Mouse (Mus musculus): ENCODE data around the gene Slpi.

DNA sequence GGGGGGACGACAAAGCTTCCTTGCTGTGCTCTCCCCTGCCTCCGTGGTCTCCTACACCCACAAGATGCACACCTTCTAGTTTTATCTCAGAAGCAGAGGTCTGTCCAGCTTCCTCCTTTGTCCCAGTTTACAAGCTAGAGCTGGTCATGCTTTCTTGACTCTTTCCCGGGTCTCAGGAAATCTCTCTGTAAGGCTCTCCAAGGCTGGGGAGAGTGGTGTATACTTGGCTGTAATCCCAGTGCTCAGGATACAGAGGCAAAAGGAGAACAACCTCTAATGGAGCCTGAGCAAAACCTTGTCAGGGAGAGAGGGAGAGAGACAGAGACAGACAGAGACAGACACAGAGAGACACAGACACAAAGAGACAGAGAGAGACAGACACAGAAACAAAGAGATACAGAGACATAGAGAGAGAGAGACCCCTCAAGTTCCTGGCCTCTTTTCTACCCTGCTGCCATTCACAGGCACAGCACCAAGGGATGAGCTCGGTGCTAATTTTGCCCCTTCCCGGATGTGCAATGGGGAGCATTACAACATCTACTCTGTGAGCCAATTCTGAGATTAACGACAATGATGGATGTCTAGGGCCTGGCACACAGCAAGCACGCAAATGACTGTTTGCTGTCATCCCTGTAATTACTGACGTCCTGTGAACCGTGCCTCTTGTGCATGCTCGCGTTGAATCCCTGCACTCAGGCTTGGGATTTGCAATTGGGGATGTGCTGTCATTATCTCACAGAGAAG is 5.1 kb downstream of the Slpi start:
- TF ChIP-seq CTCF (IDR thresholded peaks at IDR 0.05; ENCODE audit: low read depth, low read length) (no peak), TAL1 (conservative IDR thresholded peaks at IDR 0.05; ENCODE audit: low read depth, low read length) (no peak)

Measured in G1E (cell line).